Mouse (Mus musculus) urinary bladder, adult 18-20 months (tissue): ENCODE results near the gene Dnah3.

Experiments used
- DNase-seq, 2 experiments: peaks; one replicate each; pipeline ENCODE4 v3.0.0; 2022; ENCODE audit warnings: low spot score in 2 of 2, mixed read lengths in 2 of 2

Gene Dnah3

GRCm38 (mm10) chr7:119941569-119941968 lies 153.5 kb downstream of the Dnah3 start:
- no peak for DNase-seq

GRCm38 (mm10) chr7:119937036-119937435 lies 158.0 kb downstream of the Dnah3 start:
- no peak for DNase-seq

GRCm38 (mm10) chr7:119936321-119936720 lies 158.8 kb downstream of the Dnah3 start:
- no peak for DNase-seq

- no peak for DNase-seq
Observed at GRCm38 (mm10) chr7:119928783-119929440, 166.2 kb downstream of the Dnah3 start.

- DNase-seq = no peak
Observed at GRCm38 (mm10) chr7:119921054-119921453, 174.0 kb downstream of the Dnah3 start.

- peak in 1 of 2 experiments; percentile 22 for DNase-seq
Observed at GRCm38 (mm10) chr7:119920457-119920856, 174.6 kb downstream of the Dnah3 start.

- no peak for DNase-seq
Observed at GRCm38 (mm10) chr7:119911727-119912126, 183.4 kb downstream of the Dnah3 start.

GRCm38 (mm10) chr7:119906523-119907215 lies 188.4 kb downstream of the Dnah3 start:
- DNase-seq = no peak

GRCm38 (mm10) chr7:119899386-119900057 lies 195.6 kb downstream of the Dnah3 start:
- DNase-seq = no peak

- no peak for DNase-seq
Observed at GRCm38 (mm10) chr7:119898247-119898856, 196.7 kb downstream of the Dnah3 start.

GRCm38 (mm10) chr7:119897521-119898109 lies 197.5 kb downstream of the Dnah3 start:
- no peak for DNase-seq

- peak; percentile 95 to 97 for DNase-seq
Observed at GRCm38 (mm10) chr7:119895639-119896512, 199.2 kb downstream of the Dnah3 start, which contains the start of the genes Lyrm1 and Dcun1d3. TSS of gene Lyrm1 (plus strand) at chr7:119895861. TSS of gene Dcun1d3 (minus strand) at chr7:119896298.

- DNase-seq = peak in 1 of 2 experiments; percentile 42
Observed at GRCm38 (mm10) chr7:119894818-119895544, 200.1 kb downstream of the Dnah3 start.

- no peak for DNase-seq
Observed at GRCm38 (mm10) chr7:119892742-119893141, 202.3 kb downstream of the Dnah3 start.

- no peak for DNase-seq
Observed at GRCm38 (mm10) chr7:119892198-119892597, 202.9 kb downstream of the Dnah3 start.

GRCm38 (mm10) chr7:119887887-119888286 lies 207.2 kb downstream of the Dnah3 start:
- DNase-seq = no peak

- no peak for DNase-seq
Observed at GRCm38 (mm10) chr7:119881229-119881628, 213.9 kb downstream of the Dnah3 start.

- DNase-seq = peak in 1 of 2 experiments; percentile 43
Observed at GRCm38 (mm10) chr7:119880345-119880744, 214.7 kb downstream of the Dnah3 start.

GRCm38 (mm10) chr7:119879171-119879570 lies 215.9 kb downstream of the Dnah3 start:
- DNase-seq = no peak
